Mouse (Mus musculus): Measurements from ENCODE around the gene Cfap54.

DNA sequence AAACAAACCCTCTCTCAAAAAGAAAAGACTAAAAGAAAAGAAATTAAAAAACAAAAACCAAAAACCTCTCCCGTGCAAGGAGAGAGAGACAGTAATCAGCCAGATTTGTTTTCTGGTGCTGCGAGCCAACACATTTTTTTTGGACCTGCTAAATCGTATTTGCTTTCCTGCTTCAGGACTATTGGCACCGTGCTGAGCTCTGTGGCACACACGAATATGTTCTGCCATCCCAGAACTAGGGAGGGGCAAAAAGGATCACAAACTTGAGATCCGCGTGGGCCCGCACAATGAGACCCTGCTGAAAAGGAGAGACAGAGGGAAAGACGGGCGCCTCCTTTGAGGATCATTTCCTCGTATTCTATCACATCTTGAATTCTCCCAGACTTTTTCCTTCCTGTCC is 22.3 kb upstream of the Cfap54 start:
- TF ChIP-seq CTCF (IDR thresholded peaks at IDR 0.05; ENCODE audit: low read depth) (no peak), EP300 (optimal IDR thresholded peaks at IDR 0.05) (no peak)

All from stomach, postnatal 0 days (tissue).